Mouse (Mus musculus) intestine, embryonic 14.5 days (tissue): Measurements from ENCODE around the gene Alox15. TPM values are rescaled to one million over a fixed set of nuclear protein-coding genes. Genes with fewer than 3 reads are reported as not detected.

ENCODE experiments used
- ATAC-seq: fragments of 200-750 bp; cut with Nextera tagmentation; replicated peaks from 2 replicates; pipeline ENCODE4 v1.8.0; 2017; ENCODE audit warnings: low read depth, moderate number of reproducible peaks, moderate TSS enrichment, moderate library complexity; ENCODE audit not compliant: low FRiP score, low TSS enrichment
- DNase-seq: peaks from one replicate; pipeline ENCODE4 v3.0.0-alpha.2; 2018; ENCODE audit warnings: low spot score
- H3K27ac ChIP-seq: fragments of 300-500 bp; sonication (generic); 2 replicates; pipeline ENCODE4 v1.5.1; 2014; ENCODE audit warnings: low read depth, mild to moderate bottlenecking, control low read depth
- H3K27me3 ChIP-seq: fragments of 300-500 bp; sonication (generic); replicated peaks from 2 replicates; pipeline ENCODE4 v1.6.1; 2014; ENCODE audit warnings: low read length, control low read depth; ENCODE audit not compliant: control insufficient read depth, insufficient read depth
- H3K36me3 ChIP-seq: fragments of 300-500 bp; sonication (generic); 2 replicates; pipeline ENCODE4 v1.6.1; 2014; ENCODE audit warnings: low read length, control low read depth; ENCODE audit not compliant: control insufficient read depth, insufficient read depth
- H3K4me1 ChIP-seq: fragments of 300-500 bp; sonication (generic); replicated peaks from 2 replicates; pipeline ENCODE4 v1.6.1; 2014; ENCODE audit warnings: low read length, control low read depth, mixed read lengths; ENCODE audit not compliant: control insufficient read depth, insufficient read depth
- H3K4me2 ChIP-seq: fragments of 300-500 bp; sonication (generic); 2 replicates; pipeline ENCODE4 v1.6.1; 2014; ENCODE audit warnings: low read length
- H3K4me3 ChIP-seq: fragments of 300-500 bp; sonication (generic); 2 replicates; pipeline ENCODE4 v1.5.1; 2014; ENCODE audit warnings: low read depth, low read length, control low read depth, mixed read lengths
- H3K9ac ChIP-seq: fragments of 300-500 bp; sonication (generic); 2 replicates; pipeline ENCODE4 v1.6.1; 2014; ENCODE audit warnings: mild to moderate bottlenecking, low read length
- H3K9me3 ChIP-seq: fragments of 300-500 bp; sonication (generic); 2 replicates; pipeline ENCODE4 v1.6.1; 2016; ENCODE audit warnings: low read length, control low read depth; ENCODE audit not compliant: control insufficient read depth
- WGBS: fragments of 180-500 bp; shearing (Covaris S2); extraction: QIAGEN DNeasy Blood & Tissue Kit; methylation state at CpG from one replicate; pipeline ENCODE4 v1.1.7; 2014; 5-methylcytosine and 5-hydroxymethylcytosine counted together
- polyA plus RNA-seq: library from polyadenylated mRNA; unstranded; fragments of >200 nt; fragmentation: Nextera tagmentation; extraction: Ambion mirVana; gene quantifications from 2 replicates; pipeline ENCODE4 v1.2.1, GENCODE M21; 2014

Alox15 gene
- polyA plus RNA-seq, result 0.34 and 0.82 TPM in 2 replicates

DNA sequence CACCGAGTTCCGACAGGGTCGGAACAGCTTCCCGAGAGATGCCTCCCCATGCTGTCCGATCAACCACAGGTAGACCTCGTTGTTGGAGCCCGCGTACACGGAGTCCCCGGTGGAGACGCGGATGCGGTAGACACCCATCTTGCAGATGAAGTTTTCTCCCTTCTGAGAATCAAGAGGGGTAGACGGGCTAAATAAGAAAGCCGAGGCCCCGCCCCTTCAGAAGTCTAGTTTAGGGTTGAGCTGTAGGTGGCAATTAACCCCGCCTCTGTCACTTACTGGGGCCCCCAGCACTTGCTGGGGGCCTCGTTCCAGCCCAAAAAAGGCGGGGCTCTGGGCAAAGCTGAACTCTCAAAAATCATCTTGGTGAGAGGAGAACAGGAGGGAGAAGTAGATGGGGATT, at the start of gene Alox15:
Gene Alox15 (minus strand): TSS at position 164 of the 400 bp plus-strand sequence.
- ATAC-seq, result no peak
- H3K27me3 ChIP-seq, result peaks cover 42% of the 10 kb centered on the region

DNA sequence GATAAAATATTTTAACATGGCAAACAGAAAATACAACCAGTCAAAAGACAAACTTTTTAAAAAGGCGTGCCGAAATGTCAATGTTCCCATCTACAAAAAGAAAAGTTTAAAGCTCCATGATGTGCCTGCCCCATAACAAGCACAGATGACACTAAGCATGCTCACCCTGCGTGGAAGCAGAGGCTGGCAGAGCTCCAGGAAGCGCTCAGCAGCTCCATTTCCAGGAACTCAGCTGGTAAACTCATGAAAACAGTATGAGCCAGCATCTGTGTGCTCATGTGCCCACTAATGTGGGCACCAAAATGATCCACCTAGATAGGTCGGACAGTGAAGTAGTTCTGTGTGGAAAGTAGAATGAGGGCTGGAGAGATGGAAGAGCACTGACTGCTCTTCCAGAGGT, 37.6 kb upstream of the Alox15 start:
- Histone ChIP-seq H3K27me3 (no peaks in the 10 kb centered on the region), H3K9ac (no peak overlapping the region), H3K4me2 (no peak overlapping the region), H3K36me3 (peaks cover 38% of the 10 kb centered on the region), H3K4me3 (no peak overlapping the region), H3K4me1 (no peaks in the 10 kb centered on the region; the same call in 1 of the 2 replicates), H3K27ac (no peak overlapping the region), H3K9me3 (no peaks in the 10 kb centered on the region)
- DNase-seq (no peak), ATAC-seq (no peak)
- WGBS, result 82% methylated on average over 5 of the region's 5 CpGs

More for the DNA sequence above, at the start of gene Alox15:
- no peaks in the 10 kb centered on the region for H3K9me3 ChIP-seq
- H3K4me2 ChIP-seq, result peak within 1 kb of the TSS; percentile 60
- H3K9ac ChIP-seq, result no peak within 1 kb of the TSS
- no peak within 1 kb of the TSS for H3K27ac ChIP-seq
- H3K4me3 ChIP-seq, result peak within 1 kb of the TSS; percentile 28
- 1% methylated on average over 19 of the region's 19 CpGs for WGBS
- no peak for DNase-seq
- peaks cover 11% of the 10 kb centered on the region; the same call in 1 of the 2 replicates for H3K4me1 ChIP-seq
- no peaks in the 10 kb centered on the region for H3K36me3 ChIP-seq

DNA sequence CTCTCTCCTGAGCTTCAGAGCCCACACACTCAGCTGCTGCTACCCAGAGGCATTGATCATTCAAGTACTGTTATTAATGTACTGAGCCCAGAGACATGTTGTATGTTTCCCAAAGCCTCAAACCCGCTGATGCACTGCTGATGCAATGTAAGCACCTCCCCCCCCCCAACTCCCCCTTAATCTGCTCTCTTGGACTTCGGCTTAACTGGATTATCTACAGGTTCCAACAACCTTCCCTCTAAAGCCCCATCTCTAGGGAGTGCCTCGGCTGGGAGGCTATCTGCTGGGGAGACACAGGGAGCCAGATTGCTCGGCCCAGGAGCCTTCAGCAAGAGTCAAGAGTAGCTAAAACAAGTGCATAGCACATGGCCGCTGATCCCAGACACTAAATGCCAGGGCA, 35.6 kb upstream of the Alox15 start:
- peaks cover 18% of the 10 kb centered on the region for H3K36me3 ChIP-seq
- H3K4me1 ChIP-seq, result no peaks in the 10 kb centered on the region; the same call in 1 of the 2 replicates
- no peak overlapping the region for H3K27ac ChIP-seq
- H3K27me3 ChIP-seq, result no peaks in the 10 kb centered on the region
- ATAC-seq (no peak), DNase-seq (no peak)
- no peak overlapping the region for H3K4me2 ChIP-seq
- no peaks in the 10 kb centered on the region for H3K9me3 ChIP-seq
- H3K9ac ChIP-seq, result no peak overlapping the region
- H3K4me3 ChIP-seq, result no peak overlapping the region
- WGBS, result 89% methylated on average over 5 of the region's 5 CpGs

DNA sequence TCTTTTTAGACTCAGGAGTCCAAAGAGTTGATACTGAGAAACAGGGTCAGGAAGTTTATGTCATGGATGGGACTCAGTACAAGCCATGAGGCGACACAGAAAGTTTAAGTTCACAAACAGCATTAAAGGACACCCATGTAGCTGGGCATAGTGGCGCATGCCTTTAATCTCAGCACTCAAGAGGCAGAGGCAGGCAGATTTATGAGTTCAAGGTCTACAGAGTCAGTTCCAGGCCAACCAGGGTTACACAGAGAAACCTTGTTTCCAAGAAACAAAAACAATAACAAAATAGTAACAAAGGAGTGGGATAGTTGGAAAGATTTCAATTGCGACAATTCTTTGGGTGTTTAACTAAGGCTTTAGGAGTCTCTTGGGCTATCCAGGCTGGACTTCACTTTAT, 32.3 kb upstream of the Alox15 start:
- DNase-seq (no peak), ATAC-seq (no peak)
- Histone ChIP-seq H3K27me3 (no peaks in the 10 kb centered on the region), H3K4me1 (no peaks in the 10 kb centered on the region), H3K4me3 (no peak overlapping the region), H3K4me2 (no peak overlapping the region), H3K27ac (no peak overlapping the region), H3K9ac (no peak overlapping the region), H3K9me3 (no peaks in the 10 kb centered on the region), H3K36me3 (no peaks in the 10 kb centered on the region)
- 79% methylated on average over 3 of the region's 3 CpGs for WGBS

DNA sequence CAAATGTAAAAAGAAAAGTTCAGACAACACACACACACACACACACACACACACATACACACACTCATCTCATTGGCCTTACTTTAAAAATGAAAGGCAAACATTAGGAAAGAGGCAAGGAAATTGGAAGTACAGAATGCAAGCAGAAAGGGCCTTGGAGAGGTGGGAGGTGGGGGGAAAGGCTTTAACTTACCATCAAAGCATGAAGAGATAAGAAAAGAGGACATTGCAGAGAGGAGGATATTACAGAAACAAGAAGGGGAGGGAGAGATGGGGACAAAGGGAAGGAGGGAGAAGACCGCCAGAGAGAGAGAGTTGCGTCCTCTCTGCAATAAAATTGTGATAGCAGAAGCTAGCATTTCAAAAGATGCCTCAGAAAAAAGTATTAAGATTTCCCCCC, 29.5 kb upstream of the Alox15 start:
- no peak overlapping the region for H3K27ac ChIP-seq
- H3K9ac ChIP-seq, result no peak overlapping the region
- no peak for DNase-seq
- H3K4me2 ChIP-seq, result no peak overlapping the region
- 86% methylated on average over 2 of the region's 2 CpGs for WGBS
- H3K4me1 ChIP-seq, result no peaks in the 10 kb centered on the region
- H3K9me3 ChIP-seq, result no peaks in the 10 kb centered on the region
- H3K36me3 ChIP-seq, result no peaks in the 10 kb centered on the region
- H3K4me3 ChIP-seq, result no peak overlapping the region
- H3K27me3 ChIP-seq, result no peaks in the 10 kb centered on the region
- no peak for ATAC-seq

DNA sequence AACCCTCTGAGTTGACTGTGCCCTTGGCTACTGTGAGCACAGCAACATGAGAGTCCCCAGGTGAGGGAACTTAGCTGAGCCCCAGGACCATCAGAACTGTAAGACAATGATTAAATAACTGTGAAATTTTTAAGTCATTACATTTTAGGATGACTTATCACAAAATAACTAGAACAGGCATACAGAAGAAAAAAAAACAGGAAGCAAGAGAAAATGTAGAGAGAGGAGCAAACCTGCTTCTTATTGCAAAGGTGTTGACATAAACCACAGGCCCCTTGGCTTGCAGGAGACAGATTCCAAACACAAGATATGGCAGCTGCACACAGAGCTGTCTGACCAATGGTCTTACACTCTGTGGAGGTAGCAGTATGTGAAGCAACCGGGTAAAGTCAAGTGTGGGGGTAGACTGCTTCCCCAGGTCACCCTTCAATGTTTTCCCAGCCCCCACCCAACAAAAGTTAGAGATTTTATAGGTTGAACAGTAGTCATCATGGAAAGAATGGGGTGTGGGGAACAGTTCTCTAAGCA, 28.7 kb upstream of the Alox15 start:
- WGBS, result 67% methylated on average over 1 of the region's 1 CpGs

DNA sequence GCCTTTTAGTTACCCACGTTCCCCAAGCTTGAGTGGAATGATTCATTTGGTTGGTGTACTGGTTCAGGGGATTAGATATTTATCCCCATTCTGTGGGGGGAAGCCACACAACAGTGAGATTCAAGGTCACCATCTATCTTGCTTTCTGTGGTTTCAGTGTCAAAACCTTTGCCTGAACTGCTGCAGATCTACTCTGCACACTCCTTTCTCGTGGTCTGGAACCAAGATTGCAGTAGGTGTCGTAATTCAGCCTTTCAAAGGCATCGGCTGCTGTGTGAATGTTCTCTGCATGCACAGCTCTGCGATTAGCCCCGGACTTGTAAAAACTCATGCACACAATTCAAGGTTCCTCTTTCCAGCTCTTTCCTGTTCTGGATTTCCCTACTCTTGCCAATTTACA, 24.2 kb upstream of the Alox15 start:
- H3K4me3 ChIP-seq, result no peak overlapping the region
- 66% methylated on average over 6 of the region's 6 CpGs for whole genome bisulfite sequencing

More for the DNA sequence above, 28.7 kb upstream of the Alox15 start:
- no peak overlapping the region for H3K4me2 ChIP-seq
- H3K4me3 ChIP-seq, result no peak overlapping the region
- no peaks in the 10 kb centered on the region for H3K9me3 ChIP-seq
- H3K4me1 ChIP-seq, result no peaks in the 10 kb centered on the region
- no peak overlapping the region for H3K9ac ChIP-seq
- no peak overlapping the region for H3K27ac ChIP-seq
- no peak for DNase-seq
- ATAC-seq, result no peak
- no peaks in the 10 kb centered on the region for H3K27me3 ChIP-seq
- H3K36me3 ChIP-seq, result no peaks in the 10 kb centered on the region

DNA sequence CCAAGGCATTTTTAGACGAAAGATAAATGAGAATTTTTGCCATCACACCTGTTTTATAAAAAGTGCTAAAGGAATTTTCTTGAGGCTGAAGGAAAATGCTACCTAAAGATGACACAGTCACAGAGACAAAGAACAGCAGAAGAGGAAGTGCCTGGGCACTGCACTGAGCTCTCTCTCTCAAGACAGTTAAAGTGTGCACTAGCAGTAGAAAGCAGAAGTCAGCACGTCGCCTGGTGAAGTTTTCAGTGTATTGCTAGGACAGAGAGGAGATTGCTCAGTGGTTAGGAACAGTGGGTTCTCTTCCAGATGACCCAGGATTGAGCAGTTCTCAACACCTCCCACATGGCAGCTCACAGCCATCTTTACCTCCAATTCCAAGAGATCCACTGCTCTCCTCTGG, 22.5 kb upstream of the Alox15 start:
- DNase-seq (no peak), ATAC-seq (no peak)
- Histone ChIP-seq H3K9me3 (no peaks in the 10 kb centered on the region), H3K27ac (no peak overlapping the region), H3K9ac (no peak overlapping the region), H3K36me3 (no peaks in the 10 kb centered on the region), H3K27me3 (no peaks in the 10 kb centered on the region), H3K4me3 (no peak overlapping the region), H3K4me2 (no peak overlapping the region), H3K4me1 (no peaks in the 10 kb centered on the region)
- WGBS, result 74% methylated on average over 3 of the region's 3 CpGs

More for the DNA sequence above, 24.2 kb upstream of the Alox15 start:
- H3K9ac ChIP-seq, result no peak overlapping the region
- H3K9me3 ChIP-seq, result no peaks in the 10 kb centered on the region
- H3K4me1 ChIP-seq, result no peaks in the 10 kb centered on the region
- ATAC-seq (no peak), DNase-seq (no peak)
- no peak overlapping the region for H3K27ac ChIP-seq
- H3K36me3 ChIP-seq, result no peaks in the 10 kb centered on the region
- no peak overlapping the region for H3K4me2 ChIP-seq
- H3K27me3 ChIP-seq, result no peaks in the 10 kb centered on the region

DNA sequence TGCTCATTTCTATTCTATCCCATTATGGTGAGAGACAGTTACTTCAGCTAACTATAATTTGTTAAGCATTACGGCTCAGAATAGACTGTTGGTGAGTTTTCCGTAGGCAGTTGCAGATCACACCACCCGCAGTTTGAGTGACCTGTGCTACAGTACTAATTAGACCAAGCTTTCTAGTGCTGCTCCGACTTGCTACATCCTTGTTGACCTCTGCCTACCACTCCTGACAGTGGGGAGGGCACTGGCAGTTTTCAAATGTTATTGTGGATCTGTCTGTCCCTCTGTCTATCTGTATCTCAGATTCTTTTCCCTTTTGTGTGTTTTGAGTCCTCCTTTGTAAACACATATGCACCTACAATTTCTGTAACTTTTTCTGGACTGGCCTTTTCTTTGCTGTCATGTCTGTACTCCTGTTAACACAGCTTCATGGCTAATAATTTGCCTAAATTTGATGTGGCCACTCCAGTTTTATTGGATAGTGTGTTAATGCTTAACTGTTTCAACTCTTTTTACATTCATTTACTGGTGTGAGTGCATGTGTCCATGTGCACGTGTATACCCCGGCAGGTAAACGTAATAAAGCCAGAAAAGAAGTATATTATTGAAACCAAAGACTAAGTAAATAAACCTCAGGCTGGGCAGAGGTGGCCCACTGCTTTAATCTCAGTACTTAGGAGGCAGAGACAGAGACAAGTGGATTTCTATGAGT, 21.2 kb upstream of the Alox15 start:
- H3K4me3 ChIP-seq, result no peak overlapping the region
- DNase-seq (no peak), ATAC-seq (peak; percentile 66; the same call in 1 of the 2 replicates)
- H3K27me3 ChIP-seq, result no peaks in the 10 kb centered on the region
- no peak overlapping the region for H3K27ac ChIP-seq
- no peak overlapping the region for H3K4me2 ChIP-seq
- WGBS, result 70% methylated on average over 7 of the region's 7 CpGs
- no peak overlapping the region for H3K9ac ChIP-seq
- H3K36me3 ChIP-seq, result no peaks in the 10 kb centered on the region
- H3K4me1 ChIP-seq, result no peaks in the 10 kb centered on the region
- H3K9me3 ChIP-seq, result no peaks in the 10 kb centered on the region
